ENCODE assay signal across 8 mouse cellular contexts in genomic region chr2:166786353-166787004, GRCm38 (mm10). TPM values are rescaled to one million over a fixed set of nuclear protein-coding genes. Genes with fewer than 3 reads are reported as not detected.
A peak's percentile ranks its signal among the peaks of the same experiment; 100 is the strongest.
DNase-seq lines count a peak whose midpoint lies in the region; ATAC-seq and TF ChIP-seq lines count a peak whose summit lies in the region.

No protein-coding gene starts in this region.

- POLR2A ChIA-PET in Patski (lab: Charles Lee): interaction anchor here (0.6 kb wide), 1 partner anchor 148 kb away, joined by 4 read pairs; no protein-coding TSS in a partner anchor

- H3K4me1 ChIP-seq in hindbrain, embryonic 12.5 days: peaks cover 16% of the 10 kb centered on the region
- H3K4me1 ChIP-seq in lung, postnatal 0 days (ENCODE audit: insufficient read depth, low read depth, low read length): 0 out of 2 replicates have a peak, but pooled peaks cover 4% of the 10 kb centered on the region

- H3K4me2 ChIP-seq in hindbrain, embryonic 12.5 days (replicated peaks): peak overlapping the region; percentile 62
- H3K4me2 ChIP-seq in lung, postnatal 0 days (replicated peaks; ENCODE audit: low read depth, low read length): peak overlapping the region; percentile 91

- under 1% methylated on average over 35 of the region's 35 CpGs for WGBS in hindbrain, embryonic 12.5 days
- WGBS in lung, postnatal 0 days: under 1% methylated on average over 35 of the region's 35 CpGs

- peak; percentile 43 for DNase-seq in Patski (ENCODE audit: low read depth, low spot score)
- DNase-seq in cerebellum, postnatal 10 days: peak; percentile 94 to 96
- peak; percentile 87 to 91 for DNase-seq in frontal cortex, postnatal 10 days (ENCODE audit: low spot score in 2 of 2)
- DNase-seq in layer of hippocampus, postnatal 10 days (ENCODE audit: low spot score in 2 of 2): peak; percentile 86 to 92
- peak; percentile 95 for DNase-seq in lung, postnatal 0 days (ENCODE audit: low spot score)
- DNase-seq in ovary, postnatal 14 days (ENCODE audit: low spot score): peak; percentile 76
- DNase-seq in thymus, postnatal 10 days (ENCODE audit: low spot score in 2 of 2): peak; percentile 80 to 85

- H3K9ac ChIP-seq in hindbrain, embryonic 12.5 days: peak overlapping the region; percentile 67
- H3K9ac ChIP-seq in lung, postnatal 0 days (replicated peaks; ENCODE audit: low read depth): peak overlapping the region; percentile 51

- no peak overlapping the region for H3K27ac ChIP-seq in hindbrain, embryonic 12.5 days
- H3K27ac ChIP-seq in lung, postnatal 0 days (ENCODE audit: low read length): no peak overlapping the region

- H3K9me3 ChIP-seq in hindbrain, embryonic 12.5 days (replicated peaks): no peaks in the 10 kb centered on the region
- H3K9me3 ChIP-seq in lung, postnatal 0 days (ENCODE audit: low read length): no peaks in the 10 kb centered on the region

- H3K27me3 ChIP-seq in Patski: peaks cover 10% of the 10 kb centered on the region
- no peaks in the 10 kb centered on the region for H3K27me3 ChIP-seq in hindbrain, embryonic 12.5 days
- H3K27me3 ChIP-seq in lung, postnatal 0 days (replicated peaks; ENCODE audit: insufficient read depth, low read length): no peaks in the 10 kb centered on the region

- CTCF ChIA-PET in Patski (lab: Charles Lee): interaction anchor here (0.7 kb wide), 1 partner anchor 10 kb away, joined by 3 read pairs; no protein-coding TSS in a partner anchor

- H3K36me3 ChIP-seq in hindbrain, embryonic 12.5 days: no peaks in the 10 kb centered on the region
- H3K36me3 ChIP-seq in lung, postnatal 0 days (ENCODE audit: insufficient read depth, low read length): no peaks in the 10 kb centered on the region

- TF ChIP-seq EP300 in lung, postnatal 0 days (IDR thresholded peaks at IDR 0.05): no peak

- ATAC-seq in Patski: peak; percentile 96
- ATAC-seq in hindbrain, embryonic 12.5 days (ENCODE audit: low FRiP score): peak; percentile 96
- ATAC-seq in lung, postnatal 0 days: peak; percentile 99

- in situ Hi-C loops in Patski (cut with MboI; ENCODE audit: low pct_unique_long_range_greater_than_20kb): no loop called here

- H3K4me3 ChIP-seq in hindbrain, embryonic 12.5 days: peak overlapping the region; percentile 61
- H3K4me3 ChIP-seq in lung, postnatal 0 days (ENCODE audit: low read depth, low read length): peak overlapping the region; percentile 67

- no peak for TF ChIP-seq CTCF in Patski (IDR thresholded peaks at IDR 0.05)
- TF ChIP-seq CTCF in lung, postnatal 0 days (IDR thresholded peaks at IDR 0.05): 0 out of 2 replicates have a peak, but pooled peaks have one; percentile 11

RNA-seq across cellular contexts. Expression of gene Trp53rkb, which starts 5.9 kb away (rescaled TPM):
- 5.2 TPM for polyA plus RNA-seq in Patski (2021)
- 8.9 and 10.0 TPM in 2 replicates for polyA plus RNA-seq in hindbrain, embryonic 12.5 days (2016; fragmentation: Nextera tagmentation; extraction: Ambion mirVana)
- 1 to 10 TPM; 5.8 to 7.7 TPM for total RNA-seq in layer of hippocampus, postnatal 10 days (2021)
- polyA plus RNA-seq in lung, postnatal 0 days (2015; fragmentation: Nextera tagmentation; extraction: Ambion mirVana): 4.2 and 4.8 TPM in 2 replicates

RNA-seq across cellular contexts. Expression of gene Arfgef2, which starts 18.9 kb away (rescaled TPM):
- 34.1 TPM for polyA plus RNA-seq in Patski (2021)
- 6.4 and 6.8 TPM in 2 replicates for polyA plus RNA-seq in hindbrain, embryonic 12.5 days (2016; fragmentation: Nextera tagmentation; extraction: Ambion mirVana)
- total RNA-seq in layer of hippocampus, postnatal 10 days (2021): 10 to 100 TPM; 35.9 to 39.7 TPM
- polyA plus RNA-seq in lung, postnatal 0 days (2015; fragmentation: Nextera tagmentation; extraction: Ambion mirVana): 5.7 and 6.2 TPM in 2 replicates

Comparison
In these comparisons a context has a peak if more than half of its experiments do, and no peak if none do; other contexts are left out.
1. DNase-seq: peak in every context shown above with its lines; median percentile 95 in cerebellum, postnatal 10 days; 95 in lung, postnatal 0 days; 89 in frontal cortex, postnatal 10 days; 89 in layer of hippocampus, postnatal 10 days; 82 in thymus, postnatal 10 days; 76 in ovary, postnatal 14 days; 43 in Patski.